Mouse (Mus musculus) frontal cortex, postnatal 25 days (tissue): ENCODE data around the gene Gys2.

Experiments
- DNase-seq, 2 experiments: peaks; one replicate each; pipeline ENCODE4 v3.0.0; 2022; ENCODE audit warnings: low spot score in 2 of 2

The Gys2 gene

GRCm38 (mm10) chr6:142458010-142458409 lies 14.9 kb downstream of the Gys2 start:
- no peak for DNase-seq

GRCm38 (mm10) chr6:142455314-142455996 lies 17.5 kb downstream of the Gys2 start:
- no peak for DNase-seq

GRCm38 (mm10) chr6:142453311-142453710 lies 19.6 kb downstream of the Gys2 start:
- no peak for DNase-seq

GRCm38 (mm10) chr6:142451381-142451780 lies 21.5 kb downstream of the Gys2 start:
- DNase-seq: no peak

GRCm38 (mm10) chr6:142429072-142429471 lies 43.8 kb downstream of the Gys2 start:
- no peak for DNase-seq

GRCm38 (mm10) chr6:142424976-142425375 lies 47.9 kb downstream of the Gys2 start:
- DNase-seq: no peak

- DNase-seq: no peak
Observed at GRCm38 (mm10) chr6:142414597-142414996, 58.3 kb downstream of the Gys2 start.

GRCm38 (mm10) chr6:142413845-142414244 lies 59.1 kb downstream of the Gys2 start:
- DNase-seq: no peak

- DNase-seq: no peak
Observed at GRCm38 (mm10) chr6:142412906-142413491, 59.9 kb downstream of the Gys2 start, which contains the start of gene Spx. Spx (plus strand) TSS chr6:142413441.

- no peak for DNase-seq
Observed at GRCm38 (mm10) chr6:142411140-142411539, 61.8 kb downstream of the Gys2 start.

GRCm38 (mm10) chr6:142395756-142396155 lies 77.2 kb downstream of the Gys2 start:
- DNase-seq: no peak

GRCm38 (mm10) chr6:142394669-142395068 lies 78.2 kb downstream of the Gys2 start:
- no peak for DNase-seq

- DNase-seq: no peak
Observed at GRCm38 (mm10) chr6:142392312-142392711, 80.6 kb downstream of the Gys2 start.

GRCm38 (mm10) chr6:142389101-142389500 lies 83.8 kb downstream of the Gys2 start:
- DNase-seq: no peak

- no peak for DNase-seq
Observed at GRCm38 (mm10) chr6:142387755-142388271, 85.1 kb downstream of the Gys2 start.

- peak; percentile 97 to 99 for DNase-seq
Observed at GRCm38 (mm10) chr6:142387011-142387754, 85.7 kb downstream of the Gys2 start, which contains the start of the genes Recql and Golt1b. Recql (minus strand) TSS chr6:142387087. Golt1b (plus strand) TSS chr6:142387221.

- no peak for DNase-seq
Observed at GRCm38 (mm10) chr6:142386285-142387010, 86.5 kb downstream of the Gys2 start.

- DNase-seq: no peak
Observed at GRCm38 (mm10) chr6:142384521-142384920, 88.4 kb downstream of the Gys2 start.

- DNase-seq: no peak
Observed at GRCm38 (mm10) chr6:142381615-142382014, 91.3 kb downstream of the Gys2 start.

- DNase-seq: no peak
Observed at GRCm38 (mm10) chr6:142379961-142380360, 92.9 kb downstream of the Gys2 start.

- no peak for DNase-seq
Observed at GRCm38 (mm10) chr6:142378576-142379330, 94.2 kb downstream of the Gys2 start.
